Mouse (Mus musculus): Measurements from ENCODE around the gene Hspa12a. TPM values are rescaled to one million over a fixed set of nuclear protein-coding genes. Genes with fewer than 3 reads are reported as not detected.

Hspa12a gene
- total RNA-seq, 2 experiments from 2014 or later: not detected

DNA sequence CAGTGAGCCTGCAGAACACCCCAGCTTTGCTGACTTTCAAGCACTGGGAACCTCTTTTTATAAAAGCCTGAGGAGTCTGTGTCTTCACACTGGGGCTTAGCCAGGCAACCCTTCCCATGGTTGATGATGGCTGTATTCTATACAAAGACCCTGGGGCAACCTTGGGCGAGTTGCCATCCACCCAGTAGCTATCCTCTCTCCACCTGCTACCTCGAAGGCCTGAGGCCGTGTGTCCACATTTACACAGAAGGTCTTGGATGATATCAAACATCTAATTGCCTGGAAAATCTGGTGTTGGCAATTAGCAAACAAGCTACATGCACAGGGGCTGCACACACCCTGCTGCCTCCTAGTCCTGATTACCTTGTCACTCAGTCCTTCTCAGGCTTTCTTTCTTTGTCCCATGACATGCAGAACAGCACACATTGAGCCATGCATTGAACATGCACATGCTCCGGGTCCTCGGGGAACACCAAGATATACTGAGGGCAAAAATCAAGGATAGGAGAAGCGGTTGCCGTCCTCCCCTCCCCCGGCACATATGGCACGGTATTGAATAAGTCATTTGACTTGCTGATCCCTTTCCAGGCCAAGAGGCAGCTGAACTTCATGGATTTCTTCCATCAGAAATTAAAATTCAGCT is 112.1 kb downstream of the Hspa12a start:
- no peak for ATAC-seq (replicated peaks; ENCODE audit: low FRiP score, low TSS enrichment, poor library complexity, severe bottlenecking)

DNA sequence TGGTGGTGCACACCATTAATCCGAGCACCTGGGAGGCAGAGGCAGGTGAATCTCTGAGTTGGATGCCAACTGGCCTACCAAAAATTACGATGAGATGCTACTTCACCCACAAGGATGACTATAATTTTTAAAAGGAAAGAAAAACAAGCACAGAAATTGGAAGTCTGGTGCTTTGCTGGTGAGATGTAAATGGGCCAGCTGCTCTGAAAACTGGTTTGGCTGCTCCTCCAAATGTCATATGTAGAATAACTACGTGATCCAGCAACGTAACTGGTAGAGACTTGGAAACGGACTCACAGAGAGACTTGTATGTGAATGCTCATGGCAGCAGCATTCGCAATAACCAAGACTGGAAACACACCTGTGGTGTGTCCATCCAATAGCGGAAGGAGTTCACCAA is 113.3 kb downstream of the Hspa12a start:
- no peak for ATAC-seq (replicated peaks; ENCODE audit: low FRiP score, low TSS enrichment, poor library complexity, severe bottlenecking)

DNA sequence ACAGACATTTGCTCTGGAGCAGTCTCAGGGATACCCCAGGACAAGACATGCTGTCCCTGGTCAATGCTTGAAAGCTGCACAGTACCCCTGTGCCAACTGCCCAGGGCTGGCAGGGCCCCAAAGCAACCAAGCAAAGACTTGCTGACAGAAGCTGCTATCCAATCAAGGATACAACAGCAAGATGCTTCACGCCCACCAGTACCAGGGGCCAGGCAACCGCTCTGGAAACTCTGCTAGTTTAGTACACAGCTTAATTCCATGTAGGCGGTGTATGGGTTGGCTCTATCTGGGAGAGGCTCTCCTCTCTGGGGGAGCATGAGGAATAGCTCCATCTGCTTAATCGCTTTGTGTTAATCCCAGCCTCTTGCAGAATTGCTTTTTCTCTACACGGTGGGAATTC is 113.9 kb downstream of the Hspa12a start:
- ATAC-seq (replicated peaks; ENCODE audit: low FRiP score, low TSS enrichment, poor library complexity, severe bottlenecking): no peak

DNA sequence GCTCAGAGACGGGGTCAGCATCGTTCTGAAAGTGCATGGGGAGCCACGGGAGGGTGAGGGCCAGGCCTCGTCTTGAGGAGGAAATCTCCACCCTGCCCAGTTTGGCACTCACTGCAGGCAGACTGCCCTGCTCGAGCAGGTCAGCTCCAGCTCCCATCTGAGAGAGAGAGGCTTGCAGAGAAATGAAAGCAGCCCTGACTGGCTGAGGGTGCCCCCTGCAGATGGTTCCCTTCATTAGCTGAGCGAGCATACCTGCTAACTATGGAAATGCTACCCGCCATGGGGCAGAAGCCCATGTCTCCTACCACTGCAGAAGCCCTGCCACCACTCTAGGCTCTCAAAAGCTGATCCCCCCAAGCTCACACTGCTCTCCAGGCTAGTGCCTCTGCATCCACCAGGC is 115.8 kb downstream of the Hspa12a start:
- ATAC-seq (replicated peaks; ENCODE audit: low FRiP score, low TSS enrichment, poor library complexity, severe bottlenecking): no peak

DNA sequence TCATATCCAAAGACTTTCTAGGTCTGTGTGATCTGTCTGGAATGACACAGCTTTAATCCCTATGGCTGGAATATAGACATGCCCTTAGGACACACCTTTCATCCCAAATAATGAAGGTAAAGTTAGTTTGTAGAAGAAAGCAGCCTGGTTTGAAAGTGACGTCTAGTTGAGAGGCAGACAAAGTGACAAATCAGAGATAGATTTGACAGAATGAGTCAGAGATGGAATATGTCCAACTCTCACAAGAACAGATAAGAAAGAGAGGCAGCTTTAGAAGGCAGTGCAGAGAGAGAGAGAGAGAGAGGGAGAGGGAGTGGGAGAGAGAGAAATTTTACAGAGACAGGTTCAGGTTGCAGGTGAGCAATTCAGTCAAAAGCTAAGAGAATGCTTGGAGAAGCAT is 119.1 kb downstream of the Hspa12a start:
- ATAC-seq (replicated peaks; ENCODE audit: low FRiP score, low TSS enrichment, poor library complexity, severe bottlenecking): no peak

DNA sequence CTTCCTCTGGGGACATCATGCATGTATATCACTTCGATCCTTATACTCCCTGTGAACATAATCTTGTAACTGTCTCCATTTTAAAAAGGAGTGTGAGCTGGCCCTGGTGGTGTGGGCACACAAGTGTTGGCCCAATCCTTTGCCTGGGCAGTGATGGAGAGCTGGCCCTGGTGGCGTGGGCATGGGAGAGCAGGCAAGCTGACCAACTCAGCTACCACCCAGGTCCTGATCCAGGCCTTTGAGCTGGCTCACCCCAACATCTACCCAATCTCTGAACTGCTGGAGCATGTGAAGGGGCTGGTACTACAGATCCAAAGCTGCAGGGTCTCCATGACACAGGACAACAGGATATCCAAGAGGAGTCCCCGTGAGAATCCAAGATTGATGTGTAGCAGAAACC is 120.2 kb downstream of the Hspa12a start:
- ATAC-seq (replicated peaks; ENCODE audit: low FRiP score, low TSS enrichment, poor library complexity, severe bottlenecking): no peak

DNA sequence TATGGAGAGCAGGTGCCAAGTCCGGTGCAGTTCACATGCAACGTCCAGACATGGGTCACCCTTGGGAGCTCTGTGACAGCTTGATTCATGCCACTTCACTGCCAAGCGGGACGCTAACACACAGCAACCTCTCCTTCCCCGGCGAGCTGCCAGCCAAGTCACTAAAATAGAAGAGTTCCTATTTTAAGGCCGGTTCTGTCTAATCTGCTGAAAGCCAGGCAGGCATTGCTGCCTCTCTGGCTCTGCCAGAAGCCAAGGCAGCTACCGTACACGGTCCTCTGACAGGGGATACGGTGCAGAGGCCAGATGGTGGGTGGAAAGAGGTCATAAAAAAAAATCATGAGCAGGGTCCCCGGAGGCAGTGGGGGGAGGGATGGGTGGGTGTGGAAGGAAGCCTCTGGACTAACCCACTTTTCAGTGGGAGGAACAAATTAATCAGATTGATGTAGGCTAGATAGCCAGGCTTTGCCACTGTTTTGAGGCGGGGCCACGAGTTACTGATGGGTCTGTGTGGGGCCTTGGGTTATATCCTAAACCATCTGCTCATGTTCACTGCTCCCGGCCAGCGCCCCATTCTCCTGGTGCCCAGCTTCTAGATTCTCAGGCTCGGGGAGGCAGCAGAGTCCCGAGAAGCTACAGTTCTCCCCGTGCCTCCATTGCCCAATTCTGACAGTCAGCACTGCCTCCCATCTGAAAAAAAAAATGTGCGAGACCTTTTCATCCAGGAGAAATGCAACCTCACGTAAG is 120.8 kb downstream of the Hspa12a start:
- no peak for ATAC-seq (replicated peaks; ENCODE audit: low FRiP score, low TSS enrichment, poor library complexity, severe bottlenecking)

DNA sequence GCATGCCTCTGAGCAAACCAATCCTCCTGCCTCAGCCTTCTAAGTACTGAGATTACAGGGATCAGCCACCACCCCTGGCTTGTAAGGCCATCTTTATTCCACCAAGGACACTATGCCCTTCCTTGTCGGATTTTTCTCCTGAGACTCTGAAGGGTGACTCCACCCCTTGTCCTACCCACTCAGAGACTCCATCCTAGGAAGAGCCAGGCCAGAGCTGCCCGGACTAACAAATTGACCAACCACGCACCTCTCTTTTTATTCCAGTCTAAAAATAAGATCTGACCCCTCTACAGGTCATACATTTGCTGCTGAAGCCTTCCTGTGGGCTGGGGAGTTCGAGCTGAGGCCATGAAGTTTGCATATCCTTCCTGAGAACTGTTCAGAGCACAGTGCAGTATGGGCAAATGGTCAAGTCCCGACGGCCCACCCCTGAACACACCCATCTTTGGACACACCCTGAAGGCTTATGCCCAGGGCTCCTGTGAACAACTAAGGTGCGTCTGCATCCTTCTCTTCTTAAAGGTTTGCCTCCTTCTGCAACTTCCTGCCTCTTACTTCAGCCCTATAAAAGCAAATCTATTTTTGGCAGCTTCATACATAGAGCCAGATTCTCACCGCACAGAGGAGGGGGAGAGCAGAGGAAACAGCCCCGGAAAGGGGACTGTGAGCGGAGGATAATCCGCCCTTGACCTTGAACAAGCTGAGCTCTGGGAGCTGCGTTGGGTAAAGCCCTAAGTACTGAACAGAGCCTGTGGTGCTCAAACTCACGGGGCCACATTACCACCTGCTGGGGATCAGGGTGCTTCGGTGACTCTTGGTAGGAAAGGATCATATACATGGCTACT is 124.7 kb downstream of the Hspa12a start:
- ATAC-seq (replicated peaks; ENCODE audit: low FRiP score, low TSS enrichment, poor library complexity, severe bottlenecking): no peak

DNA sequence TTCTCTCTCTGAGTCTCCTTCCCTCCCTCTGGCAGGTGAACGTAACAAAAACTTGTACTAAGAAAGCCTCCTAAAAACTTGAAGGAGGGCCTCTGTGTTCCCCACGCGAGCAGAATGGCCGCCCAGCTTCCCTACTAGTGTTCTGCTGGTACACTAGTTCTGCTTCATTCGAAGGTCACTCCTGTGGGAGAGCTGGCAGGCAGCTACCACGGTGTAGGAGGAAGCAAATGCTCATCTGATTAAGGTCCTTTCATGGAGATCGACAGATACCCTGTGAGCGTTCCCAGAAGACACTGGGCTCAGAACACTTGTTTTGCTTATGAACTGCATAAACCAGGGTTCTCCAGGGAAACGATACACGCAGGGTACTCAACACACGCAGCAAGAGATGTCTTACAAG is 126.1 kb downstream of the Hspa12a start:
- no peak for ATAC-seq (replicated peaks; ENCODE audit: low FRiP score, low TSS enrichment, poor library complexity, severe bottlenecking)

DNA sequence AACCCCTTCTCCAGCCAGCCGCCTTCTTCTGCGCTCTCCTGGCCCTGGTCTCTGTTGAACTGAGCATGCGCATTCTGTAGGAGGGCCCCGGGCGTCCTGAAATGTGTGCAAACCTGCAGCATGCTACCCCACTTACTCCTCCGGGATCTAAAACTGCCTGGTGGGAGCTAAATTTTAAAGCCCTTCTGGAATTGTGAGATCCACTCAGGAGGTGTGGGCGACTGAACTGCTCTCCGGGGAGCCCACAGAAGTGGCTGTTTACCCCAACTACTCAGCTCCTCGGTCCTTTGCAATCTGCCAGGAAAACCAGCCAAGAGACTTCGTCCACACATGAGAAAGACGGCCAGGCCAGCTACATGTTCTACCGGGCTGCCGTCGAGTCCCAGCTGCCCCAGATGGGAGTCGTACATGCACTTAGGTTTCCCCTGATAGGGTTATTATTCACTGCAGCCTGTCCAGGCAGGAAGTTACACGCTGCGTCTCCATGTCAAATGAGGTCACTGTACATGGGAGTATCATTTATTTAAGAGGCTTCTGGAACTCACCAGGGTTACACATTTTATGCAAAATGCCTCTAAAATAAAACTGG is 126.9 kb downstream of the Hspa12a start:
- no peak for ATAC-seq (replicated peaks; ENCODE audit: low FRiP score, low TSS enrichment, poor library complexity, severe bottlenecking)

DNA sequence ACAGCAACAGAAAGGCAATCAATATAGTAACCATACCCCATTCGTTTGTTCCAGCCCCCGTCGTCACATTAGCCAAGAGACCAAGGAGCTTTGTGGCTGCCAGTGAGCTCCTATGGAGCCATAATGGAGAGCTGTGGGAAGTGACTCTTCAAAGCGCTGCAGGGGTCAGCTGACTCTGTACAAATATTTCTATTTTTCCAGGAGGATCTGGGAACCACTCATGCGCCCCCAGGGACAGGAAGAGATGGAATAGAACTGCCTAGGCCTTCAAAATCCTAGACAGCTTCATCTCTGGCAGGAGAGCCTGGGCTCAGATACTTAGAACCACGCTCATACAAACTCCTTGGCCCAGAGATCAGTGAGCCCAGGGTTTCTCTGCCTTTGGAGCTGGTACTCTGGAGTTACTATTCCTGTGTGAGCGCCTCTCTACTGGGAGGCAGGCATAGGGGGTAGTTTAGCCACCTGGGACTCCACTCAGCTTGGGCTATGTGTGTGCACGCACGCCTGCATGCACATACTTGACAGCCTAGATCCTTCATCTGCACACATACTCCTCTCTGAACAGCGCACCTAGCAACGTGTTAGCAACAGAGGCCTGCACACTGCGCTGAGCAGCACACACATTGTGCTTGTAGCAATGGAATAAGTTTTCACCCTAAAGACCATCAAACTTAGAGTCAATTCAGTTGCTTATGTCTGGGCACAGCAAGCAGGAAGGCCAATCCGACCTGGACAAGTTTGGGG is 128.1 kb downstream of the Hspa12a start:
- ATAC-seq (replicated peaks; ENCODE audit: low FRiP score, low TSS enrichment, poor library complexity, severe bottlenecking): no peak

DNA sequence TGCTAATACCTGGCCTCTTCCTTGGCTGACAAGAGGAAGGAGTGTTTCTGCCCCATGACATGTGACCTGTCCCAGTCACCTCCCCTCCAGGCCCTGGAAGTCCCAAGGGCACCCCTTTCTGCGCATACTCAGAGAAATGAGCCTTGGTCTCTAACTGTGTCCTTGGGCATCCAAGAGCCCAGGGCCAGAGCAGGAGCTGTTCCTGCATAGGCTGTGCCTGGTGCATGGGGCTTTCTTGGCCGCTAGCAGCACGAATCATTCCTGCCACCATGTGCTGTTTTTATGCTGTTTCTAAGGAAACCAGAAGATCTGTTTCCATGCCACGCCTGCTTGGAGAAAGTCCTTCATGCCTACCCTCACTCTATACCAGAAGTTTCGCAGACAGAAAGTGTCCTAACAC is 132.9 kb downstream of the Hspa12a start:
- ATAC-seq (replicated peaks; ENCODE audit: low FRiP score, low TSS enrichment, poor library complexity, severe bottlenecking): no peak

DNA sequence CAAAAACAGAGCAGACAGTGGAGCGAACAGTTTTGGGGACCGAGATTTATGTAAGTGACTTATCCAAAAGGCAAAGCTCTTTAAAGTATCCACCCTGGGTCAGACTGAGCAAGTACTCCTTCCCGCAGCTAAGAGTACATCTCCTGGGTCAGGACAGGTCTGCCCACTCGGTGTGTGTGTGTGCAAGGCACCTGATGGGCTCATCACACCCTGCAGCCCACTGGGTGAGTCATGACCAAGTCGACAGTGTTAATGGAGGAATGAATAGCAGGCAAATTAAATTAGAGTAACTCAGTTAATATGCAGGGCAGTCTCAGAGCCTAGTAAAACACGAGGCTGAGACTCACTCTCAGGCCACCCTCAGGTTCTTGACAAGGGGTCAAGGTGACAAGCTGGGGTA is 134.6 kb downstream of the Hspa12a start:
- ATAC-seq (replicated peaks; ENCODE audit: low FRiP score, low TSS enrichment, poor library complexity, severe bottlenecking): no peak

DNA sequence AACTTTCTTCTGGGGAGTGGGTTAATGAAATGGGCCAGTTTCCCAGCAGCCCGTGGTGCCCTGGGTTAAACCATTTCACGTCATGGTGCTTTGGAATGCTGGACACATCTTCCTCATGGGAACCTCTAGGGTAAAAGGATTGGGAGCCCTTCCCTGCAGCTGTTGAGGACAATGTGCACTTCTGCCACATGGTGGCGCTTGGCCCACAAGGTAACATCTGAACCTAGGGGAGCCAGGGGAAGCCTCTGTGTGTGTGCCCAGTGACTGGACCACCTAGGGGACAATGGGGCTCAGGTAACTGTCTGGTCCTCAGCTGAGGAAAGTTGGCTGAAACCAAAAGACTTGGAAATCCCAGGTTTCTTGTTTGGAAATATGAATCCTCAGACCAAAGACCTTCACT is 137.1 kb downstream of the Hspa12a start:
- ATAC-seq (replicated peaks; ENCODE audit: low FRiP score, low TSS enrichment, poor library complexity, severe bottlenecking): peak; percentile 71

DNA sequence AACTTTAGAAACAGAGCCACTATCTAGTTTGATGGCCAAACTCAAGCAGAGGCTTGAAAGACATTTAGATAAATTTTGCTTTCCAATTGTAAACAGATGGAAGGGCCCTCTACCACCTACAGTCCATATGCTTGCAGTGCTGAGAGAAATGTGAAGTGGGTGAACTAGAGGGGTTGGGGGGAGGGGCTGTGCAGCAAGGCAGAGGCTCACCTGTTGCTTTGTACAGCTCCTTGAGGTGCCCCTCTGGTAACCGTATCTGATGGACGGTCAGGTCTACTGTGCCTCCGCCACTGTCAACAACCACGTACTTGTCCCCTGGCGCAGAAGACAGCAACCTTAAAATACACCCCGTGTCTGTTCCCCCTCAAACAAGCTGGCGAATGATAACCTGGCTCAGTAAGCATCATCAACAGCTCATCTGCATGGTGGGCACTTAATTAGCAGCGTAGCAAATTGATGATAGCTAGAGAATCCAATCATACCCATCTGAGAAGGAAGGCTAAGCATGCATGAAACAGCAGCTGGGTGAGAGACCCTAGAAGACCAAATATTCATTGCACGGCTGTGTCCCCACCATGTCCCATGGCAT is 138.2 kb downstream of the Hspa12a start:
- no peak for ATAC-seq (replicated peaks; ENCODE audit: low FRiP score, low TSS enrichment, poor library complexity, severe bottlenecking)

DNA sequence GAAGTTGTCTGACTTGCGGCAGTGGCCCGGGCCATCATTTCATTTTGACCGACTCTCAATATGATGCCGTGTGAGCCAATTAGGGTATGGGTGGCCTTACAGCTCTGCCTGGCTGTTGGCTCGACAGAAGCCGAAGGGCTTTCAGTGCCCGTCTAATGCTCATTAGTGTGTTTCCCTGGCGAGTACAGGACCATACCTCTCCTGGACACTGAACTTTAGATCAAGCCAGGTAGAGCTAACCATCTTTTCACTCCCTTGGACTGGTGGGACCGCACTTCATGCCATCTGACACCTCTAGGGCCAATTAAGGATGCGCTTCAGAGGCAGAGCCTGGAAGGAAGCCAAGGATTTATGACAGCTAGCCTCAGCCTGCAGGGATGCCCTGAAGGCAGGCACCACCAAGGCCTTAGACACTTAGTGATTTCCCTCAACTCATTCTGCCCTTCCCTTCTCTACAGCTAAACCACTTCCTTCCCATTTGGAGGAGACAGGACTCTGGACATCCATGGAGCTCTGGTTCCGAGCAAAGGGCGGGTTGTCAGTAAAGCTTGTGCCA is 148.3 kb downstream of the Hspa12a start:
- no peak for ATAC-seq (replicated peaks; ENCODE audit: low FRiP score, low TSS enrichment, poor library complexity, severe bottlenecking)

DNA sequence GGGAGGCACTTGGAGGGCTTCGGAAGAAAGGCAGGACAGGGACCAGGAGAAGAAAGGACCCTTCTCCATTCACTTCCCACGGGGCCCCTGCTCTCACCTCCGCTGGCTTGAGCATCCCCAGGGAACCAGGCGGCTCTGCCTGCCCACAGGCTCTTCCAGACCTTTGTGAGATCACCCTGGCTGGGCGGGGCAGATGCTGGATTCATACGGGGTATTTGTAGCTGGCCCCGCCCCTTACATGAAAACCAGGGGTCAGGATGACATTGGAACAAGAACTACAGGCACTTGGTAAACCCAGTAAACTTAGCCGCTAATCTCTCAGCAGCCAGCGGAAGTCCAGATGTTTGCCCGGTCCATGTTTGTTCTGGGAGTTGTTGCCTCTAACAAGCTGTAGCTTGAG is 149.2 kb downstream of the Hspa12a start, which contains the start of gene 1700019N19Rik:
Gene 1700019N19Rik (minus strand): TSS at position 178 of the 400 bp plus-strand sequence.
- ATAC-seq (replicated peaks; ENCODE audit: low FRiP score, low TSS enrichment, poor library complexity, severe bottlenecking): no peak

DNA sequence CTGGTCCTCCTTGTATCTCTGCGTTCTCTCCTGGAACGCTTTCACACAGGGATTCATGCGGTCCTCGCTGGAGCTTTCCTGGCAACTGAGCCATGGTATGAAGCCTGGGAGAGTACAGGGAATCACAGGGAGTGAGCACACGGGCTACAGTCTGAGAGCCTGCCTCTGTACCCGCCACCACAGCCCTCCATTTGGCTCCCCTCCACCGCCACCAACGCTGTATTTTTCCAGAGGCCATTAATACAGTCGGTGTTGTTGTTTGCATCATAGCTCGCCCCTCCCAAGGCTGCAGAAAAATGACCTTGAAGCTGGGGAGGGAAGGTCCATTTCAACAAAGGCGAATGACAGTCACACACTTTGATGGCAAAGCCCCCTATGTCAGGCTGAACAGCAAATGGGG is 154.3 kb downstream of the Hspa12a start:
- ATAC-seq (replicated peaks; ENCODE audit: low FRiP score, low TSS enrichment, poor library complexity, severe bottlenecking): no peak

DNA sequence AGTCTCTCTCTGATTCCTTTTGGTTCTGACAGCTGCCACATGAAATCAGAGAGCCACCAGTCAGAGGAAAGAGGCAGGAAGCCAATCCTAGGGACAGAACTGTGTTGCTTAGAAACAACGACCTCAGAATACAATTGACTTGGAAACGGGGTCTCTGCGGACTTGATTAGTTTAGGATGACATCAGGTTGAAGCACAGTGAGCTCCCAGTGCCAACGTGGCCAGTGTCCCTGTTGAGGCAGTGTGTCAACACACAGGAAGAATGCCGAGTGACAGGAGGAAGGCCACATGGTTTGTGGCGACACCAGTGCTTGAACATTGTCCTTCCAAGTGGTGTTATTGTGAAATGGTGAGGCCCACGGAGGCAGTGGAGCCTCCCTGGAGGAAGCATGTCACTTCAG is 159.5 kb downstream of the Hspa12a start:
- ATAC-seq (replicated peaks; ENCODE audit: low FRiP score, low TSS enrichment, poor library complexity, severe bottlenecking): no peak
